Mouse (Mus musculus) ES-E14 (cell line): ENCODE results near the gene Nuak1.

Experiments used
- HCFC1 ChIP-seq: IDR thresholded peaks from 2 replicates; pipeline ENCODE4 v1.6.1; 2012; ENCODE audit warnings: low read length, inconsistent platforms, borderline replicate concordance; ENCODE audit not compliant: insufficient read depth
- ZC3H11A ChIP-seq: IDR thresholded peaks from 2 replicates; pipeline ENCODE4 v1.6.1; 2012; ENCODE audit warnings: low read depth, mild to moderate bottlenecking, inconsistent platforms, low read length, borderline replicate concordance
- ZNF384 ChIP-seq: IDR thresholded peaks from 2 replicates; pipeline ENCODE4 v1.6.1; 2012; ENCODE audit warnings: low read depth, low read length, inconsistent platforms

GRCm38 (mm10) chr10:84433193-84433801 is 7.1 kb downstream of the Nuak1 start:
- no peak for TF ChIP-seq ZNF384
- no peak for TF ChIP-seq HCFC1
- TF ChIP-seq ZC3H11A, result no peak
